Mouse (Mus musculus) bone marrow, adult 2 months (tissue): ENCODE results near the gene Icam5. TPM values are rescaled to one million over a fixed set of nuclear protein-coding genes. Genes with fewer than 3 reads are reported as not detected.

Source experiments
- H3K27ac ChIP-seq: fragments of 200-500 bp; 2 replicates; pipeline ENCODE4 v1.5.1; 2012; ENCODE audit warnings: low read depth, mild to moderate bottlenecking, control low read depth, inconsistent platforms, low read length; ENCODE audit not compliant: control insufficient read depth, poor library complexity, insufficient read depth
- H3K4me1 ChIP-seq: fragments of 200-500 bp; 2 replicates; pipeline ENCODE4 v1.6.1; 2011; ENCODE audit warnings: low read length; ENCODE audit not compliant: control insufficient read depth, insufficient read depth
- H3K4me3 ChIP-seq: fragments of 200-500 bp; replicated peaks from 2 replicates; pipeline ENCODE3; 2011; ENCODE audit warnings: mild to moderate bottlenecking, low read depth, low read length, control low read depth; ENCODE audit not compliant: control insufficient read depth
- CTCF ChIP-seq: fragments of 200-500 bp; IDR thresholded peaks from 2 replicates; pipeline ENCODE4 v1.5.1; 2011; ENCODE audit warnings: low read length, control low read depth; ENCODE audit not compliant: control insufficient read depth, insufficient read depth
- POLR2A ChIP-seq: fragments of 200-500 bp; IDR thresholded peaks from 2 replicates; pipeline ENCODE4 v1.6.1; 2011; ENCODE audit warnings: low read depth, mild to moderate bottlenecking, control low read depth, low read length, borderline replicate concordance; ENCODE audit not compliant: control insufficient read depth
- WGBS: fragments of 180-500 bp; shearing (Covaris S2); methylation state at CpG from one replicate; pipeline ENCODE4 v1.1.7; 2018; 5-methylcytosine and 5-hydroxymethylcytosine counted together
- polyA plus RNA-seq: library from polyadenylated mRNA; stranded (reverse); fragments of >200 nt; gene quantifications from 2 replicates; pipeline ENCODE4 v1.2.4, GENCODE M21; 2011; ENCODE audit warnings: low replicate concordance; ENCODE audit not compliant: missing spikeins, insufficient read depth, insufficient read length

Icam5 gene
- polyA plus RNA-seq, 1 experiment = 1.7 TPM

DNA sequence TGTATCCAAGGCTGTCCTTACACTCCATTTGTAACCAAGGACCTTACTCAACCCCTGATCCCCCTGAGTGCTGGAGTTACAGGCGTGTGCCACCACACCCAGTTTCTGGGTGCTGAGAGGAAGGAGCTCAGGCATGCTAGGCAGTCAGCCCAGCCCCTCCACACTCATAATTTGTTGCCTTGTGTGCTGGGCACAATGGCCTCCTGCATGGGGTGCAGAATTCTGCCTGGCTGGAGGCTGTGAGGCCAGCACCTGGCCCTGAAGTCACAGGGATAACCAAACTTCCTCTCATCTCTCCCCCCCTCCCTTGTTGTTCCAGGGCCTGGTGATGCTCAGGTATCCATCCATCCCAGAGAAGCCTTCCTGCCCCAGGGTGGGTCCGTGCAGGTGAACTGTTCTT is 13.3 kb upstream of the Icam5 start:
- TF ChIP-seq CTCF (no peak), POLR2A (no peak)
- WGBS = 70% methylated on average over 2 of the region's 2 CpGs
- H3K4me3 ChIP-seq = no peak overlapping the region
- H3K27ac ChIP-seq = no peak overlapping the region
- peaks cover 7% of the 10 kb centered on the region; the same call in 1 of the 2 replicates for H3K4me1 ChIP-seq

DNA sequence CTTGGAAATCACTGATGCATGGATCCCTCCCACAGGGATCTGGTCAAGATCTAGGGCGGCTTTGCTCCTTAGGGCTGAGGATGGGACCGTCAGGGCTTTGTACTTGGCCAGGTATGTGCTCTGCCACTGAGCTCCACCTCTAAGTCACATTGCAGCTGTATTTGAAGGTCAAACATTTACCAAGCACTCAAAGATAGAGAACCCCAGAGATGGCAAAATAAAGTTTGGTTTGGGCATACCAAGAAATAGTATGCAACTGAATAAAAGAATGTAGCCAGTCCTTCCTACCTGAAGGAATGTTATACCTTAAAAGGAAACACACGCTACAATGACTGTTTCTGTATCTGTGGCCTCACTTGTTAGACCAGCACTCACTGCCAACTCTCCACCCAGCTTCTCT is 10.5 kb upstream of the Icam5 start:
- WGBS = 81% methylated on average over 3 of the region's 3 CpGs
- Histone ChIP-seq H3K27ac (no peak overlapping the region), H3K4me1 (peaks cover 4% of the 10 kb centered on the region; the same call in 1 of the 2 replicates), H3K4me3 (no peak overlapping the region)
- TF ChIP-seq POLR2A (no peak), CTCF (no peak)

DNA sequence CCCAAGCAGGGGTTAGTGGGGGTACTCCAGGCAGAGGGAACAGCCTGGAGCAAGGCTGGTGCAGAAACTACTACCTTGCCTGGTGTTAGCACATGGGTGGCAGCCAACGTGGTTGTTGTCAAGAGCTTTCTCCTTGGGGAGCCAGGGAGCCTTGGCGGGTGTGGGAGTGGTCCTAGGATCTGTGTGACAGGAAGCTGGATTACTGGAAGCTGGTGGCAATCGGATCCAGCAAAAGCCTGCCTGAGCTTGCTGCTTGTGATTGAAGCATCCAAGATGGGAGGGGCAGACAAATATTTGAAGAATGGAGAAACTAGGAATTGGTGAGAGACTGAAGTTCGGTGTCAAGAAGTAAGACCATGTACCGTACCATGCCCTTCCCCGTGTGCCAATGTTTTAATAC is 9.6 kb upstream of the Icam5 start:
- no peak overlapping the region for H3K4me3 ChIP-seq
- H3K4me1 ChIP-seq = peaks cover 3% of the 10 kb centered on the region; the same call in 1 of the 2 replicates
- TF ChIP-seq POLR2A (no peak), CTCF (no peak)
- H3K27ac ChIP-seq = no peak overlapping the region
- 92% methylated on average over 6 of the region's 6 CpGs for WGBS

DNA sequence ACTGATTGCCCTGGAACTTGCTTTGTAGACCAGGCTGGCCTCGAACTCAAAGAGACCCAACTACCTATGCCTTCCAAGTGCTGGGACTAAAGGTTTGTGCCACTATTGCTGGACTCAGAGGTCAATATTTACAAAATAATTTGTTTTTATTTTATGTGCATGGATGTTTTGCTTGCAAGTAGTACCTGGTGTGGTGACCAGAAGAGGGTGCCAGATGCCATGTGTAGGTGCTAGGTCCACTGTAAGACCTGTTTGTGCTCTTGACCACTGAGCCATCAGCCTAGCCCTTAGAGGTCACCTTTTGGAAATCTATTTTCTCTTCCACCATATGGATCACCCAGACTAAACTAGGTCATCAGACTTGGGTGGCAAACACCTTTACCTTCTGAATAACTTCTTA is 9.1 kb upstream of the Icam5 start:
- no peak overlapping the region for H3K27ac ChIP-seq
- WGBS = 76% methylated on average over 1 of the region's 1 CpGs
- TF ChIP-seq POLR2A = no peak
- peak; percentile 23; the same call in 1 of the 2 replicates for TF ChIP-seq CTCF
- no peak overlapping the region for H3K4me3 ChIP-seq
- H3K4me1 ChIP-seq = no peaks in the 10 kb centered on the region

DNA sequence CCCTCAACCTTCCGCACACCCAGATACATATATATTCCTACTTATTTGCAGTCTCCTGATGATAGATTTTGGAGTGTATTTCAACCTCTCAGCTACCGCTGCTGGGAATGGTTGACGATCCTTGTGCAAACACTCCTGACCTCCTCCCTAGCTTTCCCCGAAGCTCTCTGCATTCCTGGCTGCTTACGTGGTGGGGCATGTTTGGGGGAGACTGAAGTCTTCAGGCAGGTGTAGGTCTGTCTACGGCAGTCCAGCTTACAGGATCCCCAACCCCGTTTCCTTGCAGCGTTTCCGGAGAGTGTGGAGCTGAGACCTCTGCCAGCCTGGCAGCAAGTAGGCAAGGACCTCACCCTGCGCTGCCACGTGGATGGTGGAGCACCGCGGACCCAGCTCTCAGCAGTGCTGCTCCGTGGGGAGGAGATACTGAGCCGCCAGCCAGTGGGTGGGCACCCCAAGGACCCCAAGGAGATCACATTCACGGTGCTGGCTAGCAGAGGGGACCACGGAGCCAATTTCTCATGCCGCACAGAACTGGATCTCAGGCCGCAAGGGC is 6.5 kb upstream of the Icam5 start:
- Histone ChIP-seq H3K4me1 (peaks cover 2% of the 10 kb centered on the region; the same call in 1 of the 2 replicates), H3K4me3 (no peak overlapping the region), H3K27ac (no peak overlapping the region)
- TF ChIP-seq CTCF = no peak
- TF ChIP-seq POLR2A = no peak
- WGBS = 92% methylated on average over 19 of the region's 19 CpGs

DNA sequence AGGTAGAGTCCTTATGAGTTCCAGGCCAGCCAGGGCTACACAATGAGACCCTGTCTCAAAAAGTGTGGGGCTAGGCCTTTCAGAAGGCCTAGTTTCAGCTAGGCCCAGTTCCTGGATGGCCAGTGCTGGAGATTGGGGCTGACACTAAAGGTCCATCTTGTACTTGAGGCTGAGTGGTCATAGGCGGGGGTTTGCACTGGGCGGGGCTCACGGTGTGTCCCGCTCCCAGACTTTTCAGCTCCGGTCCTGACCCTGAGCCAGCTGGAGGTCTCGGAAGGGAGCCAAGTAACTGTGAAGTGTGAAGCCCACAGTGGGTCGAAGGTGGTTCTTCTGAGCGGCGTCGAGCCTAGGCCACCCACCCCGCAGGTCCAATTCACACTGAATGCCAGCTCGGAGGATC is 5.0 kb upstream of the Icam5 start:
- TF ChIP-seq POLR2A (no peak), CTCF (no peak)
- Histone ChIP-seq H3K27ac (no peak overlapping the region), H3K4me1 (peaks cover 2% of the 10 kb centered on the region; the same call in 1 of the 2 replicates), H3K4me3 (no peak overlapping the region)
- 94% methylated on average over 12 of the region's 12 CpGs for WGBS

DNA sequence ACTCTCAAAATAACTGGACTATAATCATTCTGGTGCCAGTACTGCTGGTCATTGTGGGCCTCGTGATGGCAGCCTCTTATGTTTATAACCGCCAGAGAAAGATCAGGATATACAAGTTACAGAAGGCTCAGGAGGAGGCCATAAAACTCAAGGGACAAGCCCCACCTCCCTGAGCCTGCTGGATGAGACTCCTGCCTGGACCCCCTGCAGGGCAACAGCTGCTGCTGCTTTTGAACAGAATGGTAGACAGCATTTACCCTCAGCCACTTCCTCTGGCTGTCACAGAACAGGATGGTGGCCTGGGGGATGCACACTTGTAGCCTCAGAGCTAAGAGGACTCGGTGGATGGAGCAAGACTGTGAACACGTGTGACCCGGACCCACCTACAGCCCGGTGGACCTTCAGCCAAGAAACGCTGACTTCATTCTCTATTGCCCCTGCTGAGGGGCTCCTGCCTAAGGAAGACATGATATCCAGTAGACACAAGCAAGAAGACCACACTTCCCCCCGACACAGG is 4.0 kb upstream of the Icam5 start:
- 85% methylated on average over 8 of the region's 8 CpGs for WGBS
- no peak overlapping the region for H3K27ac ChIP-seq
- TF ChIP-seq POLR2A (no peak), CTCF (no peak)
- no peak overlapping the region for H3K4me3 ChIP-seq
- H3K4me1 ChIP-seq = peaks cover 2% of the 10 kb centered on the region; the same call in 1 of the 2 replicates

DNA sequence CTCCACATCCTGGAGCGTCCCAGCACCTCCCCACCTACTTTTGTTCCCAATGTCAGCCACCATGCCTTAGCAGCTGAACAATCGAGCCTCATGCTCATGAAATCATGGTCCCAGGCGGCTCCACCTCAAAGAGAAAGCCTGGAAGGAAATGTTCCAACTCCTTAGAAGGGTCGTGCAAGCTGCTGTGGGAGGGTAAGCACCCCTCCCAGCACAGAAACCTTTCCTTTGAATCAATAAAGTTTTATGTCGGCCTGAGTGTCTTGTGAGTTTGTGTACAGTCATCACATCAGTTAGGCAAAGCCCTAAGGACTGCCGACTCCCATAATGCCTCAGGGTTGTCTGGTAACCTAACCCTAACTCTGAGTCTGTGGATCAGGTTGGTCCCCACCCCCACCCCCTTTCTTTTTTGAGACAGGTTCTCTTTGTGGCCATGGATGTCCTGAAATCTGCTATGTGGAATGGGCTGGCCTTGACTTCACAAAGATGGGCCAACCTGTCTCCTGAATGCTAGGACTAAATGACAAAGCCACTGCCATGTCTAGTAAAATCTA is 3.2 kb upstream of the Icam5 start:
- Histone ChIP-seq H3K4me3 (no peak overlapping the region), H3K4me1 (peaks cover 2% of the 10 kb centered on the region; the same call in 1 of the 2 replicates), H3K27ac (peak overlapping the region; percentile 68)
- 69% methylated on average over 6 of the region's 6 CpGs for WGBS
- TF ChIP-seq CTCF = no peak
- TF ChIP-seq POLR2A = no peak

DNA sequence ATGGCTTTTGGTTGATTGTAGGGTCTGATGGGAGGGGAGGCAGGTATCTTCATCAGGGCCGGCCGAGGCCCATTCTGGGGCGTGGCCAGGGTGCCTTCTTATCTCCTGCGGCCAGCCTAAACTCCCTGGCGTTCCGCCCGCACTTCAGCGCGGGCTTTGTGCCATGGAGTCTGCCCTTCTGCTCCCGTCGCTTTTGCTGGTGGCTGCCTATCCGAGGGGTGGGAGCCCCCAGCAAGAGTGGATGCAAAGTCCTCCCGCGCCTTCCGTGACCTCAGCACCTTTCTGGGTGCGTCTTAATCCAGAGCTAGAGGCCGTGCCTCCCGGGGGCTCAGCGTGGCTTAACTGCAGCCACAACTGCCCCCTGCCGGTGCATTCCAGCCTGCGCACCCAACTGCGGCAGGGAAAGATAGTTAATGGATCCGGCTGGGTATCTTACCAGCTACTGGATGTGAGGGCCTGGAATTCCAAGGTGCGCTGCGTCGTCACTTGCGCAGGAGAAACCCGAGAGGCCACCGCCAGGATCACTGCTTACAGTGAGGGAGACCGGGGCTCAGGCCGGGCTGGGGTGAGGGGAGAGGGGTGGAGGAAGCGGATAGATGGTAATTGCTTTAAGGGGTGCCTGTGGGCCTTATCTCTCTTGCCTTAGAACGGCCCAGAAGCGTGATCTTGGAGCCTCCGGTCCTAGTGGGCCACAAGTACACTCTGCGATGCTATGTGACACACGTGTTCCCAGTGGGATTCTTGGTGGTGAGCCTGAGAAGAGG is 2.4 kb upstream of the Icam5 start, which contains the start of gene Icam4:
Gene Icam4, plus strand, starts transcription at position 83 of the 764 bp plus-strand sequence.
- TF ChIP-seq CTCF (peak; percentile 88), POLR2A (0 out of 2 replicates have a peak, but pooled peaks have one; percentile 55)
- H3K4me3 ChIP-seq = peak within 1 kb of the TSS; percentile 75
- H3K4me1 ChIP-seq = peaks cover 2% of the 10 kb centered on the region; the same call in 1 of the 2 replicates
- H3K27ac ChIP-seq = peak within 1 kb of the TSS; percentile 92
- WGBS = 2% methylated on average over 37 of the region's 37 CpGs
